Mouse (Mus musculus) left cerebral cortex, postnatal 25 days (tissue): ENCODE measurements at regions not wholly inside any gene's neighbourhood (a gene's known extent, or its start where the extent isn't known, plus 50 kb on each side); places are given as distances from the start of the nearest gene placed in this dataset.
A peak's percentile ranks its signal among the peaks of the same experiment; 100 is the strongest.

Experiments
- DNase-seq, 2 experiments: peaks; one replicate each; pipeline ENCODE4 v3.0.0; 2022; ENCODE audit warnings: low spot score in 2 of 2, mixed read lengths in 1 of 2
- intact Hi-C: fragments of 180-260 bp; cut with DNase I; formaldehyde crosslinking; loops from one replicate; pipeline ENCODE4 v1.15.1; 2025

DNA sequence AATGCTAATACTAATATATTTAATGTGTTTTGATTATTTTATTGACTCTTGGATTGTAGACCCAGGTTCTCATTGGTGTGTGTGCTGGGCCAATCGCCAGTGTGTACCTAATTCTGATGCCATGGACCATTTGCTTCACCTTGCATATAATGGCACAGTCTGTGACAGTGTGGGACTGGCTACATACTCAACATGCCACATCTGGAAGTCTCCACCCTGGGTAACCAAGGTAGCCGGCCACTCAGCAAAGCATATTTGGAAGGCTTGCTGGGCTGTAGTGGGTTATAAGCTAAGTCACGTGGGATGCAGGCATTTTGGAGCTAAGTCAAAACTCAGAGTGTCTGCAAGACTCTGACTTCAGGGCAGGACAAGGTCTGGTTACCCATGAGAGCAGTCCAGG is 115.3 kb upstream of the 1700021F07Rik start:
- intact Hi-C loops, result loop anchor here (5.0 kb wide), 1 partner anchor 50 kb away; no protein-coding TSS in a partner anchor

DNA sequence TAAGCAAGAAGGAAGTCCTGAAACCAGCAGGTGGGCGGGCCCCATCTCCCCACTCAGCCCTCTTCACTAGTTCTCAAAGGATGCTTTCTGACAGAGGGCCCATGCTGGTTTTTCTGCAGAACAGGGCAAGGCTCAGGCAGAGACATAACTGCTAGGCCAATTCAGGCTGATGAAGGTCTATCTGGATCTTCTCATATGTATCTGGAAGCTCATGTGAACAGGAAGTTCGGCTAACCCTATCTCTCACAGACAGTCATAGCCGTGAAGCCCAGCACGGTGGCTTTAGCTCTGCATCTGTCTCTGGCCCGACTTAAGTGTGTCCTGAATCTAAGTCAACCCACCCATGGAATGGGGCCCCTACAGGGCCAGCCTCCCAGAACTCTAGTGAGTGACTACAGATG is 113.7 kb upstream of the 1700021F07Rik start:
- no peak for DNase-seq
- intact Hi-C loops, result loop anchor here (5.0 kb wide), 1 partner anchor 51 kb away; no protein-coding TSS in a partner anchor

More for the DNA sequence above, 115.3 kb upstream of the 1700021F07Rik start:
- no peak for DNase-seq

DNA sequence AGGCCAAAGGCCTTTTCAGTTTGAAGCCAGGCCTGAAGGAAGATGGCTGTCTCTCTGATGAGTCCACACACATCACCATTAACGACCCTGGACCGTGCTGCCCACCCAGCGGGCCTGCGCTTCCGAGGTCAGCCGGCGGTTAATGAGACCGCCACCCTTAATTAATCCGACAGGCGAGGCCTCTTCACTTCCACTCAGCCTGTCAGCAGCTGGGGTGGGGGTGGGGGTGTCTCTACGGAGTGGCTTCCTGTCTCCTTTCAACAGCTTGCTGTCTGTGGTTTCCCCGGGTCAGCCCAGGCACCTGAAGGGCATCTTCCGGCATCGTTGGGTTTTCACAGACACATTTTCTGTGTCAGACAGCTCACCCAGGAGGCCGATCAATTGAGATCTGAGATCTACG is 113.0 kb upstream of the 1700021F07Rik start:
- no peak for DNase-seq
- intact Hi-C loops, result loop anchor here (5.0 kb wide), 1 partner anchor 52 kb away; no protein-coding TSS in a partner anchor

DNA sequence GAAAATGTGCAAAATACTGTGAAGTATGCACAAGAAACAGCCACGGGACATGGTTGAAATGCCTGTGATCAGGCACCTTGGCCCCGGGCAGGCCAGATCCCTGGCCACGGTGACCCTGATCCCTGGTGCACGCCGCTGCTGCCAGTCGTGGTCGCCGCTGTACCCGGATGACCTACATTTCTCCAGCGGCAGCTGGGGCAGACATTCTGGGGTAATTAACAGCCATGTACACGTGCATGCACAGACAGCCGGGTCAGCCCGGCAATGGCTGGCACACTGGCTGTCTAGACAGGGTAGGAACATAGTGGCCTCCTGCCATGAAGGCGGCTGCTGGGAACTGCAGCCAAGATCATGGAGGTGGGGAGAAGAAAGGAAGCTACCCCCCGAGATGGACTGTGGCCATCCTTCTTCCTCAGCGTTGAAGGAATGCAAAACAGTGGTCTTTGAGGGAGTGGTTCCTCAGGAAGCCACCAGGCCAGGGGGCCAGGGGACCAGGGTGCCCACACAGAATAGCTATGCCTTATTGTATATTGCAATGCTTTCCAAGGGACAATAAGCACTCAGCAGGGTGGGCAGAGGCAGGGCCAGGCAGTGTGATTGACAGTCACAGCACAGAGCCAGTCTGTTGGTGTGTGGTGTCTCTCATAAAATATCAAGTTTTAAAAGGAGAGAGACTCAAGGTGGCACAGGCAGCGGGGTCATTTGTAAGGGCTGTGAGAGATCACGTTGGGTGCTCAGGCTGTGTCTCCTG is 108.3 kb upstream of the 1700021F07Rik start:
- intact Hi-C loops, result no loop called here
- DNase-seq, result peak; percentile 37 to 49

DNA sequence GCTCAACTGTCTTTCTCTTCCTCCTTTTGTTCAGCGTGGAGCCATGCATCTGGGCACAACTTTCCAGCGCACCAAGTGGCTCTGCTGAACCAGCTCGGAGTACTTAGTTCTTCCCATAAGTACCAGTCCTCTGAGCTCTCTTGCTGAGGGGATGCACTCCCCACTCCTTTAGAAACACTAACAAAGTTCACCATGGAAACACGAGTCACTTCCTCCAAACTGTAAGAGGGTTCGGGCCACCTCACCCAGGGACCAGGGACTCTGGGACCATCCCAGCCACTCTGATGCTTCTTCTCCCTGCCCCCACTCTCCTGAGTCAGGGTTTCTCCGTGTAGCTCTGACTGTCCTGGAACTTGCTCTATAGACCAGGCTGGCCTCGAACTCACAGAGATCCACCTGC is 107.0 kb upstream of the 1700021F07Rik start:
- no peak for DNase-seq
- intact Hi-C loops, result no loop called here

DNA sequence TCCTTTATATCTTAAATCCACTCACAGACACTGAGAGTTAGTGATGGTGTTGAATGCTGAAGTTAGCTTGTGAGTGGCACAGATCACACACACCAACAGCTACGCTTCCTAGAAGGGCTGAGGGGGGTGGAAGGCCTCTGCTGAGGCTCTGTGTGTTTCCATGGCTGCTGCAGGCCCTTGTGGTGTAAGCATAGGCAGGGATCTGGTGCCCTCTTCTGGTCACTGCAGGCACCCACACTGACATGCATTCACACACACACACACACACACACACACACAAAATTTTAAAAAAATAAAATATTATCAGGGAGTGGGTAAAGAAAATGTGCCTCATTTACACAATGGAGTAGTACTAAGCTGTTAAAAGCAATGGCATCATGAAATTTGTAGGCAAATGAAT is 105.5 kb upstream of the 1700021F07Rik start:
- intact Hi-C loops, result no loop called here

DNA sequence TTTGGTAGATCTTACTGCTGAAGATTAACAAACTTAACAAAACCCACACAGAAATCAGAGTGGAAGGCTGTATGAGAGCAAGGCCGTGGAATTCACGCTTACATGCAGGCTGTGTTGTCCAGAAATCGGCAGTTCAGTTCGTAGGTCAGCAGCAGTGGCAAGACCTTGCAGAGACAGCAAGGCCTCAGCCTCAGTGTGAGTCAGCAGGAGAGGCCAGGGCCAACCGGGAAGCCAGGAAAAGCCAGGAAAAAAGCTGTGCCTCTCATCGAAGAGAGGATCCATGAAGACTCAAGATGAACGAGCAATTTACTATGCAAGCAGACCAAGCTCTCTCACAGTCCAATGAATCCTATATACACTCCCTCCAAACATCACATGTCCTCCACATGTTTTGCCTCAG is 103.4 kb upstream of the 1700021F07Rik start:
- intact Hi-C loops, result no loop called here
- no peak for DNase-seq

More for the DNA sequence above, 105.5 kb upstream of the 1700021F07Rik start:
- no peak for DNase-seq

DNA sequence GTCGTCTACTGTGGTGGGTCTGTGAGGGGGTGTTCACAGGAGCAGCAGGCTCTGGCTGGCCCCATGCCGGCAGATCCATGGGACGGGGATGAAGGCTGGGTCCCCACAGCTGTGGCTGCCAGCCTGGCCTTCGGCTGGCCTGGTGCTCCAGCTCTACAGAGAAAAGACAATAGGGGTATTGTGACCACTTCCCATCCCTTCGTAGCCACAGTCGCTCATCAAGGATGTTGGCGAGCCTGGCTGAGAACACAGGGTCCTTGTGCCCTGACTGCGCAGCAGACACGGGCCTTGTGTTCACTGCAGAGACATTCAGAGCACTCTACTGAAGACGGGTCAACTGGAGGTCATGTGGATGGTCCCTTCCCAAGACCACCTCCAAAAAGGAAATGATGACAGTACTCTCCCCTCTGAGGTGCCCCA is 102.4 kb upstream of the 1700021F07Rik start:
- peak; percentile 20 to 58 for DNase-seq
- intact Hi-C loops, result no loop called here

DNA sequence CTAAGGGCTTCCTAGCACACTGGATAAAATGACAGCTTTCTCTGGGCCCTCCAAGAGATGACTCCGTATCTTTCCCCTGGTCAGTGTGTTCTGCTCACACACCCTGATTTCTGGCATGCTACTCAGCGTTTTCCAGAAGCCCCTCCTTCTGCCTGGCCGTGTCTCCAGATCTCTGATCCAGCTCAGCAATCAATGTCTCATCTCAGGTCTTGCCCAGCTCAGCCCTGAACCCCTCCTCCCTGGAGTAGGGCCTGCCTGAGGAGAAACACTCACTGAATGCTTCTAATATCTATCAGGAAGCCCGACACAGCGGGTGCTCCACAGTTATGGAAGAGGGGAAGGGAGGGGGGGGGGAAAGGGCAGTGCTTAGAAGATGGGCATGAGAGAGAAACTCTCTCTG is 101.9 kb upstream of the 1700021F07Rik start:
- DNase-seq, result no peak
- intact Hi-C loops, result no loop called here

DNA sequence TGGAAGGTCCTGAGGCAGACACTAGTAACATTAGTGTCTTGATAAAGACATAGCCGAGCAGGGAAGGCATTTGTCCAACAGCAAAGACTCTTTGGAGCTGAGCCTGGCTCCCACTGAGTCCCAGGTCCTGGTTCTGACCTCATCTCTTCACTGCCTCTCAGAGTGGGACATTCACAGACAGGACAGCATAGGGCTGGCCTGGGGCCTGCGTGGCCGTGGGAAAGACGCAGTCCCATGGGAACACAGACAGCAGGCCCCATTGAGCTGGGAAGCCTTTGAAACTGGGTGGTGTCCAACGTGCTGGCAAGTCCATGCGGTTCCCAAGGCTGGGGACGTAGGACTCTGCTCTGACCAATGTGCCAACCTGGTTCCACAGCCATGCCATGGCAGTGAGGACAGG is 97.5 kb upstream of the 1700021F07Rik start:
- intact Hi-C loops, result no loop called here
- no peak for DNase-seq

DNA sequence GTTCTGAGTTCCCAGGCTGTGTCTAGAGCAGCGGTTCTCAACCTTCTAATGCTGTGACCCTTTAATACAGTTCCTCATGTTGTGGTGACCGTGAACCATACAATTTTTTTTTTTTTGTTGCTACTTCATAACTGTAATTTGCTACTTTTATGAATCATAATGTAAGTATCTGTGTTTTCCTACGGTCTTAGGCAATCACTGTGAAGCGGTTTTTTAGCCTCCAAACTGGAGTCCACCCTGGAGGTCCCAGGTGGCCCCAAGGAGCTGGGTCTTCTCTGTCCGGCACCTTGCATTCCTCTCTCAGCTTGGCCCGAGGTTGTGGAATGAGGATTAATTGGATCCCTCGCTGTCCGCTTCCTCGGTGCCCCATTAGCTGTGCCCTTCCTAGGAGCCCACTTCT is 96.6 kb upstream of the 1700021F07Rik start:
- no peak for DNase-seq
- intact Hi-C loops, result no loop called here

DNA sequence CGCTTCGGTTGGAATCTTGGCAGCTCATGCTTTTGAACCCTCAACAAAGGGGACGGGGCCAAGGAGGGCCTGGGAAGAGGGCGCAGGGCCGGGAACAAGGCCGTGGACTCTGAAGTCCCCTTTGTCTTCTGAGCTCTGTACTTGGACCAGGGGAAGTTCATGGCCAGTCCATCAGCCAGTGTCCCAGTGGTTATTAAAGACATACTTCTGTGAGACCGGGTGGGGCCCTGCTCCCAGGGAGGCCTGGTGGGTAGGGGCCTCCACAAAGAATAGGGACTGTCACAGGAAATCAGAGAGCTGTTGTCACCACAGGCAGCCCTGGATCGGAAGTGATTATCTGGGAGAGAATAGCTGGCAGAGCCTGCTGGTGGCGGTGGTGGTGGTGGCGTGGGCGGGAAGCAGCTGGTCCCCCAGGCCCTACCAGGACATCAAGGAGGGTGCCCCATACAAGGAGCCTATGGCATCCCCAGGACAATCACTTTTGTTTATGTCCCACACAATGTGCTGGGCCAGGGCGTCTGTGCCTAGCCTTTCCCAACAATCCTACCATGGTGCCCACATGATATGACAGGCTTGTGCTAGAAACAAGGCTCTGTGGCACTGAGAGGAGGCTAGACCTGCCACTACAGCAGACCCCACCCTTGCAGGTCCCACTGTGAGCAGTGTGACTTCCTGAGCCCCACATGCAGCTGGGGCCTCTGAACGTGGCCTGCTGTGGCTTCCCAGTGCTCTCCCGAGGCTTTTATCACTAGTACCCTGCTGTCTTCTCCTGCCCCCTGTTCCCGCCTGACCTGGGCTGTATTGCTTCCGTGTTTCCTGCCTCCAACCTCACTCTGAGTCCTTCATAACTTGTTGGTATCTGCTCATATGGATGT is 96.0 kb upstream of the 1700021F07Rik start:
- intact Hi-C loops, result no loop called here

DNA sequence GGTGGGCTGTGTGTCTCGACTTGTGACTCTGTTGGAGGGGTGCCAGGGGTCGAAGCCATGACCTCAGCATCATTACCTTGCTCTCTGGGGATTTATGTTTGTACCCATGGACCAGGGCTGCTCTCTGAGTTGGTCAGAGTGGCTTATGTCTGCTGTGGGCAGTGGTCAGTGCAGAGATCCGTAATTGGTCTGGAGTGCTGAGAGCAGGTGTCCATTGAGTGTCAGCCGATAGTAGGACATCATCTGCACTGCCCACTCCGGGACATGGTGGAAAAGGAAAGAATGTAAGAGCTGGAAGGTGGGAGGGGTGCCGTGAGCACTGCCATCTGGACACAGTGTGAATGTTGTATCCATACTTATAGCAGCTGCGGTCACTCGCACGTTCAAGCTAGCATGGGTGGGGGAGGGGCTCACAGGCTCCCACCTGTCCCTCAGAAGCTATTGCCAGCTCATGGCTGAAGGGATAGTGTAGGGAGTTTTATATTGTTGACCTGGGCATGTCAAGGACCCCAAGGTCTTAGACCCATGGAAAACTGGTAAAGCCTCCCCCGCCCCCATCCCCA is 94.4 kb upstream of the 1700021F07Rik start:
- DNase-seq, result peak in 1 of 2 experiments; percentile 54

More for the DNA sequence above, 96.0 kb upstream of the 1700021F07Rik start:
- DNase-seq, result peak in 1 of 2 experiments; percentile 20

DNA sequence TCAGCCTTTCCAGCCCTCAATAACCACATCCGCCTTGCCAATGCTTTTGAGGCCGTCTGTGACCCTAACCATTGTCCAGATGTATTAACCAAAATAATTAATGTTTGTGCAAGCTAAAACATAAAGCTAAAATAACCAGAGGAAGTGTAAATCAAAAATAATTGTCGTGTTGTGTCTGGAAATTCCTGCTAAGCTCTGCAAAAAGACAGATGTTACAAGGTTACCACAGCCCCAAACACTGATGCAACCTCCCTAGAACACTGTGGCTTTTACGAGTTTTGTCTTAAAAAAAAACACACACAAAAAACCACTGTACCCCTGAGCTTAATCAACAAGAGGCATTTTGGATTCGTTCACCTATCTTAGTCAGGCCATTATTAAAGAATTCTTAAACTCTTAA is 90.5 kb upstream of the 1700021F07Rik start:
- no peak for DNase-seq
- intact Hi-C loops, result no loop called here

More for the DNA sequence above, 94.4 kb upstream of the 1700021F07Rik start:
- intact Hi-C loops, result no loop called here

DNA sequence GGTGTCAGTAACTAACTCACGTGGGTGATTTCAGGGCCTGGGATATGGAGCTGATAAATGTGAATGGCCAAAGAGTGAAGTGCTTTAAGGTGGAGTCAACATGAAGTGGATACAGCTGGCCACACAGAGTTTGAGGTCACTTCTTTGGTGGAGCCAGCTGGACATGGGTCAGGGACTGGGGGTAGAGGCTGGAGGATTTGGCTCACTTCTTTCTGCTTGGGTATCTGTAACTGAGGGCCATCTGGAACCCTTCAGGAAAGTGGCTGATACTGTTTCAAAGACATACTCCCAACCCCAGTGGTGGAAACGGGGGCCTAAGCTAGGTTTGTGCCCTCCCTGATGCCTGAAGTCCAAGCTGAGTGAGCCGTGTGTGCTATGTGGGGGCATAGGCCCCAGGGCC is 90.1 kb upstream of the 1700021F07Rik start:
- intact Hi-C loops, result no loop called here

DNA sequence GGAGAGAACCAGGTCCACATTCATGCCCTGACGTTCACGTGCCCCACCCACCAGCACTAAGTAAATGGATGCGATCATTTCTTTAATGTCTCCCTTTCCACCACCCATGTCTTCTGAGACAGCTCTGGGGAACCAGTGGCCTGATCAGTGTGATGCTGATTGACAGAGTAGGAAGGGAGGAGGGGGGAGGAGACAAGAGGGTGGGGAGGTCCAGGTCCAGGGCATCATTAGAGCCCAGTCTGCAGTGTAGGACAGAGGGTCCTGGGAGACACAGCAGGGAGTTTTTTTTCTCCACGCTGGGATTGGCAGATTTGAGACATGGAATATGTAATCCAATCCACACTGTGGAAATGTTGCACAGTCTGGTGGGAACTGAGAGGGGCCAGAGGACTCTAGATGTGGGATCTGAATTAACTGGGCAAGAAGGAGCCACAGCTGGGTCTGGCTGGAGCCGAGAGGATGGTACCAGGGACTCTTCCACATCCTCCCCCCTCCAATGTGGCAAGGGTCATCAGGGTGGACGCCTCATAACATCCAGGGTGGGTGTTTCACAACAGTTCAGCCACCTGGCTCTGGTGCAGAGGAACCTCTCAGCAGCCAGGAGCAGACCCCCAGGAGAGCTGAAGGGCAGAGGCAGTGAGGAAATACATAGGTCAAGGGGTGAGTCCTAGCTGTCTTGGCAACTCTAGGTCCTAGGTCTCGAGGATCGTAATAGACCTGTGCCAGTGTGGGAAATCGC is 89.3 kb upstream of the 1700021F07Rik start:
- intact Hi-C loops, result no loop called here
- no peak for DNase-seq

More for the DNA sequence above, 90.1 kb upstream of the 1700021F07Rik start:
- DNase-seq, result no peak

DNA sequence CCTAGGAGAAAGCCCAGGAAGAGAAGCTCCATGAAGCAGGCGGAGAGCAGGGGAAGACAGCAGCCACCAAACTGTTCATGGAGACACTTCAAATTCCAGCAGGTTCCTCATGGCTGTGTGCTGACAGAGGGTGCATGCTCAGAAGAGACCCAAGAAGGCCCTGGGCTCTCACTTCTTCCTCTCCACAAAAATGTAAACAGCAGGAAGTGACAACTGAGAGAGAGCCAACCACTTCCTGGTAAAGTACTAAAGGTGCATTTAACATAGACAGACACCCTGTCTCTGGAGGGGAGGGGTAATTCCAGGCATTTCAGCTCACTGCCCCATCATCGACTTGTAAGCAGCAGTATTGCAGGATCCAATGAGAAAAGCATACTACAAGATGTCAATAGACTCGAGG is 85.8 kb upstream of the 1700021F07Rik start:
- no peak for DNase-seq
- intact Hi-C loops, result no loop called here

DNA sequence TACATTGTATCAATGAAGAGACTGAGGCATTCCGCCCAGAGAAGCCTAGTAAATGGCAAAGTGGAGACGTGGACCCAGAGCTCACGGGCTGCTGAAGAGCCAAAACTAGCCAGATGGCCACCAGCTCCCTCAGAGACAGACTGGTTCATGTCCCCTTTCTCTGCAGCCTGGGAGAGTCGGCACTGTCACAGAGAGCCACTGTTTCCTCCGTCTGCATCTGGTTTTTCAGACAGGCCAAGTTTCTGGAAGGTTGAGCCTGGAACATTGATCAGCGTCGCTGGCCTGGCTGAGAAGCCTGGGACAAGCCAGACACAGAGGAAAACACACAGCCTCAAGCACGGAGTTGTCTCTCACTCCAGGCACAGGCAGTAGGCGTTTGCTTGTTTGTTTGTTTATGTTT is 83.4 kb upstream of the 1700021F07Rik start:
- DNase-seq, result peak in 1 of 2 experiments; percentile 26
- intact Hi-C loops, result no loop called here

DNA sequence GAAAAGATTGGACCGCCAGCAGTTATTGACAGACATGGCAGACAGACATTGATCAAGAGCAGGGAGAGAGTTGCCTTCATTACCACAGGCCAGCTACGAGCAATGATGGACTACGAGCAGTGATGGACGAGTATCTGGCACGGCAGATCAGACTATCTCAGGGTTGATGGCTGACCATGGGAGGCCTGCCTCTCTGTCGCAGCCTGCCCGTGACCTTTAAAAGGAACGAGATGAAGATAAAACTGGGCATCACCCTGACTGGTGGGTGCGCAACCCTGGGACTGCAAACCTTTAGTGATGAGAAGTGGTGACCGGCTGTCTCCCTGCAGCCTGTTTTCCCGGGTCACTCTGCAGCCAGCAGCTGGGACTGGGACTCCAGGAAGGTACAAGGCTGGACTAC is 80.3 kb upstream of the 1700021F07Rik start:
- DNase-seq, result no peak
- intact Hi-C loops, result no loop called here

DNA sequence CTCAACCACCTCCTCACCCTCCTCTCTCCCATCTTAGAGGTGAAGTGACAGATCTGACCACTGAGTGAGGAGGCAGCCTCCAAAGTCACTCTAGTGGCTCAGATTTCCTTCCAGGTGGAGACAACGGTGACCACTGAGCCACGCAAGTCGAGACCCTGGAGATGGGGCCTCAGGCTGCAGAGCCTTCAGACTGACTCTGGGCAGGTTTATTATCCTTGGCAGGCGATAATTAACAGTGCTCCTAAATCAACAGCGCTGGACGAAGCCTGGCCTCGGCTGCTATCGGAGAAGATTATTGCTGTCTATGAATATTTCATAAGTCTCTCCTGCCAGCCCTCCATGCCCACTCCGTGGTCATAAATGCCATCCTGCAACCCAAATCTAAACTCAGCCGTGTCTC is 79.1 kb upstream of the 1700021F07Rik start:
- intact Hi-C loops, result no loop called here
- no peak for DNase-seq
